Mouse (Mus musculus): ENCODE results near the gene Fgf4. TPM values are rescaled to one million over a fixed set of nuclear protein-coding genes. Genes with fewer than 3 reads are reported as not detected.

Fgf4 gene
- polyA plus RNA-seq, 1 experiment from 2014 or later, result 1.5 TPM

DNA sequence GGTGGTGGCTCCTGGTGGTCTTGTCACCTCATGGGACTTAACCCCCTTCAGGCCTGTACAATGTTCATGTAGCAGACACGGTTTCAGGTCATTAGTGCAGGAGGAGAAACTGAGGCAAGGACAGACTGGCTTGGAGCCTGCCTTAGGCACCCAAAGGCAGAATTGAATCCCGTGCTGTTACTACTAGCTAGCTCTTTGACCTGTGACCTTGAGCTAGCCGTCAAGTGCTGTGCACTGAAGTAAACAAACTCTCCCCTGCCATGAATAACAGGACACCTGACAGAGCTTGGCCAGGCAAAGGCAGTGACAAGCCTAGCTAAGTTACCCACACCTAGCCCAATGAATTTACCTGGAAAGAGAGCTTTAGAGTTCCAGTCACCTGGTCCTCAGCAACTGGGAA, 7.8 kb downstream of the Fgf4 start:
- peaks cover 61% of the 10 kb centered on the region for H3K27me3 ChIP-seq (ENCODE audit: low read depth, poor library complexity, severe bottlenecking)
- no peak for DNase-seq (ENCODE audit: low spot score)
- H3K9me3 ChIP-seq (replicated peaks), result no peaks in the 10 kb centered on the region
- no peak overlapping the region for H3K4me3 ChIP-seq
- WGBS, result 47% methylated on average over 3 of the region's 3 CpGs
- no peaks in the 10 kb centered on the region for H3K36me3 ChIP-seq
- no peaks in the 10 kb centered on the region for H3K4me1 ChIP-seq
- no peak overlapping the region for H3K27ac ChIP-seq

DNA sequence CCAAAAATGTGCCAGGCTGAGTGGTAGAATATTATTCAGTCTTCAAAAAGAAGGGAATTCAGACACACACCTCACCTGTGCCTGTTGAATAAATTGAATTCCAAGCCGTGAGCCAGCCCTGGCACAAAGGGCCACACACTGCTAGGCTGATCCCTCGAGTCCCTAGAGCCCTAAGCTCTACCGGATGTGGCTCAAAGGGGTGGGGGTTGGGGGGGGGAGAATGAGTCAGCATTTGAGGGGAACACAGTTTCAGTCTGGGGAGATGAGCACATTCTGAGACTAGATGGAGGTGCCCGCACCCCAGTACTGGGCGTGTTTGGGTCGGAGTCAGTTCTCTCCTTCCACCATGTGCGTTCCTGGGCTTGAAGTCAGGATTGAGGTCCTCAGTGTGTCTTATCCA, 10.0 kb downstream of the Fgf4 start:
- Histone ChIP-seq H3K27me3 (ENCODE audit: low read depth, poor library complexity, severe bottlenecking) (peaks cover 70% of the 10 kb centered on the region), H3K27ac (no peak overlapping the region), H3K4me3 (no peak overlapping the region), H3K36me3 (no peaks in the 10 kb centered on the region), H3K4me1 (peaks cover 14% of the 10 kb centered on the region), H3K9me3 (replicated peaks) (no peaks in the 10 kb centered on the region)
- DNase-seq (ENCODE audit: low spot score), result no peak
- WGBS, result 90% methylated on average over 7 of the region's 7 CpGs

DNA sequence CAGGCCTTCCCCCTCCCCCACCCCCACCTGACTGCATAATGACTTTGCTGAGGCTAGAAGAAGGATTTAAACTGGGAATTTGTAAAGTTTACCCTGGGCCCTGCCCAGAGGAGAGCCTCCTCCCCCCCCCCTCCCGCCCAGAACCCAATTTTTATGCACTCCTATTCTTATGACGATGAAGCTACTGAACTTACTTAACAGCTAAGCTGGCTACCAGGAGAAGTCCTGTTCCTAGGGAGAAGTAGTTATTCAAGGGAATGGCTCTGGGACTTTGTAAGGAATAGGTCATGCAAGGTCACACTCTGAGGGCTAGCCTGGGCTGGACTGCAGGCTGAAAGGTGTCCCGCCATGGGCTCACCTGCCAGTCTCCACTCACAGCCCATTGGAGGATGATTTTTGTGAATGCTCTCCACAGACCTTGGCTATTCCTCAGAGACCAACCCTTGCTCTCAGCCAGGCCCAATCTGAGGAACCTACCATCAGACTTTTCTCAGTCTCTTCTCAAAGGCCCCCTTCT, 10.7 kb downstream of the Fgf4 start:
- H3K27ac ChIP-seq, result no peak overlapping the region
- H3K27me3 ChIP-seq (ENCODE audit: low read depth, poor library complexity, severe bottlenecking), result peaks cover 78% of the 10 kb centered on the region
- DNase-seq (ENCODE audit: low spot score), result no peak
- H3K4me3 ChIP-seq, result no peak overlapping the region
- H3K4me1 ChIP-seq, result peaks cover 14% of the 10 kb centered on the region
- no peaks in the 10 kb centered on the region for H3K9me3 ChIP-seq (replicated peaks)
- no peaks in the 10 kb centered on the region for H3K36me3 ChIP-seq
- 66% methylated on average over 3 of the region's 3 CpGs for WGBS

DNA sequence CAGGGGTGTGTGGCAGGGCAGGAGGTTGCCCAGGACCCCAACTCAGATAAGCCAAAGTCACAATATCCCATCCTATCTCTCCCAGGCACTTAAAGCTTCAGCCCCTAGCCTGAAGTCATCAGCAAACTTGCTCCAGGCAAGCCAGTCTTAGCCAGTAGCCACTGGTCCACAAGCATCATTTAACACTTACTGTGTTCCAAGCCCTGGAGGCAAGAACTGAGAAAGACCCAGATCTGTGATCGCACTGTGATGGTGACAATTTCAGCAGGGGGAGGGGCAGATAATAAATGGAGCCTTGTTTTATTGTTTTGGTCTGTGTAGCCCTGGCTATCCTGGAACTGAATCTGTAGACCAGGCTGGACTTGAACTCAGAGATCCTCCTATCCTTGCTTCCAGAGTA, 11.5 kb downstream of the Fgf4 start:
- Histone ChIP-seq H3K4me1 (peaks cover 14% of the 10 kb centered on the region), H3K4me3 (no peak overlapping the region), H3K27ac (no peak overlapping the region), H3K9me3 (replicated peaks) (no peaks in the 10 kb centered on the region), H3K36me3 (no peaks in the 10 kb centered on the region), H3K27me3 (ENCODE audit: low read depth, poor library complexity, severe bottlenecking) (peaks cover 86% of the 10 kb centered on the region)
- WGBS, result 78% methylated on average over 1 of the region's 1 CpGs
- DNase-seq (ENCODE audit: low spot score), result no peak

DNA sequence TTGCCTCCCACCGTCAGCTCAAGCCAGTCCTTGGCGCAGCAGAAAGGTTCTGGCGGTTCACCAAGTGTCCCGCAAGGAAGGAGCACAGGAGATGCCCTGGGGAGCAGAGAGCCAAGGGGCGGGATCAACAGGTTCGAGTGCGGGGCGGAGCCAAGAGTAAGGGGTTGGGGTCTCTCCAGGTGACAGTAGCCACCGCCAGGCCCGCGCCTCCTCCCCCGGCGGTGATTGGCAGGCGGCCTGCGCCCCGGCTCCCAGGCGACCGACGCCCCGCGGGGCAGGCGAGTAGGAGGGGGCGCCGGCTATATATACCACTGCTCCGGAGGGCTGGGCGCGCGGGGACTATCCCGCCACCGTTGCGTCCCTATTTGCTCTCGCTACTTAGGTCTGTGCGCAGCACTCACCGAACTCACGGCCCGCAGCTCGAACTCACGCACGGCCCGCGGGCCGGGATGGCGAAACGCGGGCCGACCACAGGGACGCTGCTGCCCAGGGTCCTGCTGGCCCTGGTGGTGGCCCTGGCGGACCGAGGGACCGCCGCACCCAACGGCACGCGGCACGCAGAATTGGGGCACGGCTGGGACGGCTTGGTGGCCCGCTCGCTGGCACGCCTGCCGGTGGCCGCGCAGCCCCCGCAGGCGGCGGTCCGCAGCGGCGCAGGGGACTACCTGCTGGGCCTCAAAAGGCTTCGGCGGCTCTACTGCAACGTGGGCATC, 14.0 kb downstream of the Fgf4 start:
- peaks cover 94% of the 10 kb centered on the region for H3K27me3 ChIP-seq (ENCODE audit: low read depth, poor library complexity, severe bottlenecking)
- H3K4me1 ChIP-seq, result peaks cover 14% of the 10 kb centered on the region
- under 1% methylated on average over 69 of the region's 72 CpGs for WGBS
- H3K27ac ChIP-seq, result 0 out of 2 replicates have a peak overlapping the region, but pooled peaks have one; percentile 42
- peak overlapping the region; percentile 37 for H3K4me3 ChIP-seq
- DNase-seq (ENCODE audit: low spot score), result peak; percentile 49
- H3K9me3 ChIP-seq (replicated peaks), result no peaks in the 10 kb centered on the region
- H3K36me3 ChIP-seq, result no peaks in the 10 kb centered on the region

DNA sequence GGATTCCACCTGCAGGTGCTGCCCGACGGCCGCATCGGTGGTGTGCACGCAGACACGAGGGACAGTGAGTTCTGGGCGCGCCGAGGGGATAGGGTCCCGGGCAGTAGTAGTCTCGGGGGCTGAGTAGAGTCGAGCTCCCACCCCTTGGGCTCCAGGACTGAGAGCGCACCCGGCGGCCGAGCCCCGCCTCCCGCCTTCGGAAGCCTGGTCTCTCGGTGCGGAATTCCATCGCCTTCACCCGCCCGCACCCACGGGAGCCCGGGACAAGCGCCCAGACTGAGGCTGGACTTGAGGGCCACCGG, 14.6 kb downstream of the Fgf4 start:
- Histone ChIP-seq H3K36me3 (no peaks in the 10 kb centered on the region), H3K27me3 (ENCODE audit: low read depth, poor library complexity, severe bottlenecking) (peaks cover 94% of the 10 kb centered on the region), H3K4me3 (peak overlapping the region; percentile 37), H3K4me1 (peaks cover 14% of the 10 kb centered on the region), H3K27ac (0 out of 2 replicates have a peak overlapping the region, but pooled peaks have one; percentile 42), H3K9me3 (replicated peaks) (no peaks in the 10 kb centered on the region)
- no peak for DNase-seq (ENCODE audit: low spot score)
- WGBS, result under 1% methylated on average over 28 of the region's 28 CpGs

DNA sequence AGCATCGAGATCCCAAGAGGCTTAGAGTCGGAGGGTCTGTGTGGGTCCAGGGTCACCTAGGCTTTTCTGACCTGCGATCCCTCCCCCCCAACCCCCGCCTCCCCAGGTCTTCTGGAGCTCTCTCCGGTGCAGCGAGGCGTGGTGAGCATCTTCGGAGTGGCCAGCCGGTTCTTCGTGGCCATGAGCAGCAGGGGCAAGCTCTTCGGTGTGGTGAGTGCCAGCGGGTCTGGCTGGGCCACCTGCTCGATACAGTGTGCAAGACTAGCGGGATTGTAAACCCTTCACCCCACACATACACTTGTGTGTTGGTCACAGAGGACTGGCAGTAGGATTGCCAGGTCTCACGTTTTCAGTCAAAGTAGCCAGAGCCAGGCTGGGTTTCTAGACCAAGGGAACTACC, 15.0 kb downstream of the Fgf4 start:
- H3K27me3 ChIP-seq (ENCODE audit: low read depth, poor library complexity, severe bottlenecking), result peaks cover 94% of the 10 kb centered on the region
- peak; percentile 55 for DNase-seq (ENCODE audit: low spot score)
- H3K4me1 ChIP-seq, result peaks cover 14% of the 10 kb centered on the region
- no peaks in the 10 kb centered on the region for H3K36me3 ChIP-seq
- WGBS, result under 1% methylated on average over 15 of the region's 15 CpGs
- no peak overlapping the region for H3K27ac ChIP-seq
- H3K9me3 ChIP-seq (replicated peaks), result no peaks in the 10 kb centered on the region
- peak overlapping the region; percentile 37 for H3K4me3 ChIP-seq

DNA sequence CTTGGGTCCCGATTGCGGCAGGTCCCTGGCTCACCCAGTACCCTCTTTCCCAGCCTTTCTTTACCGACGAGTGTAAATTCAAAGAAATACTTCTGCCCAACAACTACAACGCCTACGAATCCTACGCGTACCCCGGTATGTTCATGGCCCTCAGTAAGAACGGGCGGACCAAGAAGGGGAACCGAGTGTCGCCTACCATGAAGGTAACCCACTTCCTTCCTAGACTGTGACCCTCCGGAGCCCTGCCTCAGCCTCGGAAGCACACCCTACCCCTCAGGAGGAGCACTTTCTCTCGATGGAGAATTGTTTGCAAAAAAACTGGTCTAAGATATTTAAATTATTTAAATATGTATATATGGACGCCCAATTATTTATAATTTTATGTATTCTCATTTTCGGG, 15.5 kb downstream of the Fgf4 start:
- DNase-seq (ENCODE audit: low spot score), result no peak
- 3% methylated on average over 18 of the region's 18 CpGs for WGBS
- no peaks in the 10 kb centered on the region for H3K9me3 ChIP-seq (replicated peaks)
- no peak overlapping the region for H3K27ac ChIP-seq
- H3K36me3 ChIP-seq, result no peaks in the 10 kb centered on the region
- H3K27me3 ChIP-seq (ENCODE audit: low read depth, poor library complexity, severe bottlenecking), result peaks cover 97% of the 10 kb centered on the region
- H3K4me3 ChIP-seq, result no peak overlapping the region
- peaks cover 14% of the 10 kb centered on the region for H3K4me1 ChIP-seq

DNA sequence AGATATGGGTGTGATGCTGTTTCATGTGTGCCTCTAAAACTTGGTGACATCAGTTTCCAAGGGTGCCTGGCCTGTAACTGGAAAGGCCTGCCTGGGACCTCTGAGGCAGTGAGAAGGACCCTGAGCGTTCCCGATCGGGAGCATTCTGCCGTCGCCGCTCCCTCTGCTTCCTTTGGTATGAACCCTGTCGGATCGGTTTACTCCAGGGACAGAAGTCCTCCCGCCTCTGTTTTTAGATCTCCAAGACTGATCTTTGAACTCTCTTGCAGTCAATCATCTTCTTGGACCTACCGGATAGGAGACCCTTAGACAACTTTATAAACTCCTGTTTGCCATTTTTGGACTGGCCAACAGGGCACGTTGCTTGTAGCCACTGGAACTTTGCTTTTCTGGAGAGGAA, 16.0 kb downstream of the Fgf4 start:
- H3K27me3 ChIP-seq (ENCODE audit: low read depth, poor library complexity, severe bottlenecking), result peaks cover 94% of the 10 kb centered on the region
- H3K9me3 ChIP-seq (replicated peaks), result no peaks in the 10 kb centered on the region
- H3K4me3 ChIP-seq, result no peak overlapping the region
- DNase-seq (ENCODE audit: low spot score), result peak; percentile 43
- peaks cover 14% of the 10 kb centered on the region for H3K4me1 ChIP-seq
- H3K27ac ChIP-seq, result no peak overlapping the region
- WGBS, result under 1% methylated on average over 11 of the region's 11 CpGs
- H3K36me3 ChIP-seq, result no peaks in the 10 kb centered on the region

DNA sequence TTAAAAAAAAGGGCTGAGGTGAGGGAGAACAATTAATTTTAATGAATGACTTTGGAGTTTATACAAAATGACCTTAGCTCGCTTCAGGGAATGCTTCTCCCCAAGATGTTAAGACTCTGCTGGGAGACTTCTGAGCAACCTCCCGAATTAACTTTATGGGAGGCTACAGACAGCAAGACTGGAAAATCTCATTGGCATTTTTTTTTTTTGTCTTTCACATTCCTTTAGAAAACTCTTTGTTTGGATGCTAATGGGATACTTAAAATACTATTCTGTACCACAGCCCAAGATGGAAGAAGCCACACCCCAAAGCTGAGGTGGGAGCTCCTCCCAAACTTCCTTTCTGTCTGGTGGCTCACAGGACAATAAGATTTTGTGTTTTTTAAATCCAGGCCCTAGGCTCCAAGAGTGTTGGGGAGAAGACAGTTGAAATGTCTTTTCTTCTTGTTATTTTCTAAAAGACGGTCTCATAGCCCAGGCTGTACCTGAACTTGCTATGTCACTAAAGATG, 17.0 kb downstream of the Fgf4 start:
- H3K9me3 ChIP-seq (replicated peaks), result no peaks in the 10 kb centered on the region
- H3K4me3 ChIP-seq, result no peak overlapping the region
- WGBS, result 56% methylated on average over 3 of the region's 3 CpGs
- H3K27me3 ChIP-seq (ENCODE audit: low read depth, poor library complexity, severe bottlenecking), result peaks cover 86% of the 10 kb centered on the region
- no peak overlapping the region for H3K27ac ChIP-seq
- no peak for DNase-seq (ENCODE audit: low spot score)
- peaks cover 14% of the 10 kb centered on the region for H3K4me1 ChIP-seq
- no peaks in the 10 kb centered on the region for H3K36me3 ChIP-seq

DNA sequence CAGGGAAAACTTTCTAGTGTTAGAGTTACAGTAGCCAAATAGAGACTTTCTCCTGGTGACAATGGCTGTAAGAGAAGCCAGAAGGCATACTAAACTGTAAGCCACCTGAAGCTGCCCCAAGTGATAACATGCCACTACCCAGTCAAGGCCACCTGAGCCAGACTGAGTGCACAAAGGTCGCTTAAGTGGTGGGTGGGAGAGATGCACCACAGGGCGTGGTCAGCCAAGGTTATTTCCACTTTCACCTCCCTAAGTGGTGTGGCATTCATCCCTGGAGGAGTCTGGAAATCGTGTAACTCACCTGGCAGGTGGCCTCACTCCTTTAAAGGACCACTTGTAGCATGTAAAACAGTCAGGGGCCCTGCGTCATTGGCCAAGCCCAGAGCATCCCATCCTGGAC, 20.0 kb downstream of the Fgf4 start:
- Histone ChIP-seq H3K36me3 (no peaks in the 10 kb centered on the region), H3K27me3 (ENCODE audit: low read depth, poor library complexity, severe bottlenecking) (peaks cover 60% of the 10 kb centered on the region), H3K27ac (no peak overlapping the region), H3K4me3 (no peak overlapping the region), H3K4me1 (peaks cover under 1% of the 10 kb centered on the region; the same call in 1 of the 2 replicates), H3K9me3 (replicated peaks) (no peaks in the 10 kb centered on the region)
- no peak for DNase-seq (ENCODE audit: low spot score)
- WGBS, result 72% methylated on average over 4 of the region's 4 CpGs

DNA sequence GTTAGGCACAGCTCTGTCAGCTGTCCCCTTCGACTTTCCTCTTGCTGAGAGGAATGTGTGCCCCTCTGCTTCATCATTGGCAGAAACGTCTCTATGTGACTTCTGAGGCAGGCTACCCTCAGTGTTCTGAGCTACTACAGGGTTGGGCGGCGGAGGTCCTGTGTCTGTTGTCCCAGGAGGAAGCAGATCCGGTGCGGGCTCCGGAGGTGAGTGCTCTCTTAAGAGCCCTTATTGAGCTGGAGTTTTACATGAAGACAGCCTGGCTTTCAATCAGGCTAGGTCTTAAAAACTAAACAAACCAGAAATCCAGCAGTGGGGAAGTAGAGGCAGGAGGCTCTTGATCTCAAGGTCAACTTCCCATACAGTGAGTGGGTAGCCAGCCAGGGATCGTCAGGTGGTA, 20.4 kb downstream of the Fgf4 start:
- no peak for DNase-seq (ENCODE audit: low spot score)
- H3K27ac ChIP-seq, result no peak overlapping the region
- no peaks in the 10 kb centered on the region for H3K36me3 ChIP-seq
- no peaks in the 10 kb centered on the region for H3K9me3 ChIP-seq (replicated peaks)
- H3K27me3 ChIP-seq (ENCODE audit: low read depth, poor library complexity, severe bottlenecking), result peaks cover 55% of the 10 kb centered on the region
- H3K4me3 ChIP-seq, result no peak overlapping the region
- WGBS, result 84% methylated on average over 8 of the region's 8 CpGs
- H3K4me1 ChIP-seq, result 0 out of 2 replicates have a peak, but pooled peaks cover 2% of the 10 kb centered on the region

DNA sequence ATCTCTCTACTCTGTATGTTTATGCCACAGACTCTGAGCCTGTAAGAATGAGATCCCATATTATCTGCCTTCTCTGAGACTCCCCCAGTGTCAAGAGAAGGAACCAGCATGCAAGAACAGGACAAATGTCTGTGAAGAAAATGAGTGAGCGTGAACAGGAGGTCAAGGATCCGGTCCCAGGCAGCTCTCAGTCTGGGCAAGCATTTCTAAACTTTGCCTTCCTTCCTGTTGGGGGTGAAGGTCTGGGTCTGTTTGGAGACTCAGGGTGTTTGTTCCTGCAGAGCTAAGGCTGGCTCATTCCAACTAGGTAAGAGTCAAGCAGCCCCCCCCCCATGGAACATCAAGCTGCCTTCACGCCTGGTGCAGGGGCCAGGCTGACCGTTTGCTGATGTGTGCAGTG, 25.3 kb downstream of the Fgf4 start:
- Histone ChIP-seq H3K4me1 (peaks cover 7% of the 10 kb centered on the region; the same call in 1 of the 2 replicates), H3K27me3 (ENCODE audit: low read depth, poor library complexity, severe bottlenecking) (peaks cover 44% of the 10 kb centered on the region), H3K4me3 (no peak overlapping the region), H3K27ac (0 out of 2 replicates have a peak overlapping the region, but pooled peaks have one; percentile 21), H3K36me3 (no peaks in the 10 kb centered on the region), H3K9me3 (replicated peaks) (no peaks in the 10 kb centered on the region)
- DNase-seq (ENCODE audit: low spot score), result no peak
- WGBS, result 57% methylated on average over 4 of the region's 4 CpGs
